Mouse (Mus musculus): ENCODE results near the gene Casp9.
A peak's percentile ranks its signal among the peaks of the same experiment; 100 is the strongest.
"Not testable (repeated sequence)": the region's sequence is repeated elsewhere in the genome, so short reads cannot be mapped to it uniquely, and the experiment has no call there.

The Casp9 gene

DNA sequence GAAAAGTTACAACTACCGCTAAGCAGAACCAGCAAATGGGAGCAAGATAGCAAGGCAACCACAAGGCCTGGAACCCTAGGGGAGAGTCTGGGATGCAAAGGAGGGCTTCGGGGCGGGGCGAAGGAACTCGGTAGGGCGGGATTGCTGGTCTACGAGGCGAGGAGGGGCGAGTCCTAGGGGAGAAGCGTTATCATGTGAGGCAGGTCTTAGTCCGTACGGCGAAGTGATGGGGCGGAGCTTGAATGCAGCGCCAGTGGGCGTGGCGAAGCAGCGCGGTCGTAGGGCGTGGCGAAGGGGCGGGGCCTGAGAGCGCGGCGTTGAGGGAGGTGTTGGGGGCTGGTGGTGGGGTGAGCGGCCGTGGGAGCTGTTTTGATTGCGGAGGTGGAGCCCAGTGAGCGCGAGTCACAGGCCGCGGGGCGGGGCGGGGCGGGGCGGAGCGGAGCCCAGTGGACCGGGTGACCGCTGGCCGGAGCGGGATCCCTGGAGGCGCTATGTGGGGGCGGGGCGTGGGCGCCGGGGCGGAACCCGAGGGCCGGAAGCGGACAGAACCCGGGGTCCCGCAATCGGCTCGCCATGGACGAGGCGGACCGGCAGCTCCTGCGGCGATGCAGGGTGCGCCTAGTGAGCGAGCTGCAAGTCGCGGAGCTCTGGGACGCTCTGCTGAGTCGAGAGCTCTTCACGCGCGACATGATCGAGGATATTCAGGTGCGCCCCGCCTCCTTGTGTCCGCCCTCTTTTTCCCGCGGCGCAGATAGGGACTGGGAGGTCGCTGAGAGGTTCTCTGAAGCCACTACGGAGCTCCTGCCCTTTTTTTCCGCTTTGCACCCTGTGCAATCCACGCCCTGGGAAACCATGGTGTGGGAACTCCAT is at the start of gene Casp9:
TSS of gene Casp9 (plus strand) at position 331 of the 870 bp plus-strand sequence.
- peak; percentile 100 for DNase-seq (ENCODE audit: extremely low read depth, insufficient read length, low spot score)

DNA sequence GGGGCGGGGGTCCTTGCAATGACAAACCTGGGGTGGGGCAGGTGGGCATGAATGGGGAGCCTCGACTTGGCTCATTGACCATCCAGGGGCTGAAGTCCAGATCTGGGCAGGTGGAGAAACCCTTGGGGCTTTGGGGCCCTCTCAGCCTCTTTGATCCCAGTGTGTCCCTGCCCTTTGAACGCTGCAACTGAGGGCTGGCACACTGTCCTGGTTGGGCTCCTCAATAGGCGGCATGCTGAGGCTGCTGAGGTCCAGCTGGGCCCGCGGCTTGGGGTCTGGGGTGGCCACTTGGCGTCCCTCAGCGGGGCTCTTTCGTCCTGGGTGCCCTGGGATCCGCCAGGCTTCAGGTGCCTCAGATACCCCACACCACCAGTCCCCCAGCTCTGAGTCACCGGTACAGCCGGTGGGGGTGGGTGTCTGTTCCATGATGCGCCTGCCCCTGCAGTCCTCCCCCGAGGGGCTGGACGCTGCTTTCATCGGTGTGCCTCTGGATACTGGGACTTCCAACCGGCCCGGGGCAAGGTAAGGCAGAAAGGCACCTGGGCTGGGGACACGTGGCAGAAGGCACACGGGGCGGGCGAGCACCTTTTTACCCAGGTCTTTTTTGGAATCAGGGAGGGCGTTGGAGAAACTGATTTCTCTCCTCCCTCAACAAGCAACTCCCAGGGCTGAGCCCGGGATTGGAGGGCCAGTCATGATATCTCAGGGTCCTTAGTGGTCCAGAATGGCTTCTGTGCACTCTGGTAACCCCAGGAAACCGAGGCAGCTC is 46.6 kb upstream of the Casp9 start, which contains the start of gene Agmat:
TSS of gene Agmat (plus strand) at position 95 of the 769 bp plus-strand sequence.
- no peak for DNase-seq (ENCODE audit: extremely low read depth, insufficient read length, low spot score)

GRCm38 (mm10) chr4:141749557-141749956 is 43.9 kb upstream of the Casp9 start:
- no peak for DNase-seq (ENCODE audit: extremely low read depth, insufficient read length, low spot score)

- no peak for DNase-seq (ENCODE audit: extremely low read depth, insufficient read length, low spot score)
Measured at GRCm38 (mm10) chr4:141750826-141751225, 42.6 kb upstream of the Casp9 start.

GRCm38 (mm10) chr4:141751419-141752075 is 41.9 kb upstream of the Casp9 start:
- no peak for DNase-seq (ENCODE audit: extremely low read depth, insufficient read length, low spot score)

GRCm38 (mm10) chr4:141752076-141752421 is 41.4 kb upstream of the Casp9 start:
- DNase-seq (ENCODE audit: extremely low read depth, insufficient read length, low spot score), result no peak

DNA sequence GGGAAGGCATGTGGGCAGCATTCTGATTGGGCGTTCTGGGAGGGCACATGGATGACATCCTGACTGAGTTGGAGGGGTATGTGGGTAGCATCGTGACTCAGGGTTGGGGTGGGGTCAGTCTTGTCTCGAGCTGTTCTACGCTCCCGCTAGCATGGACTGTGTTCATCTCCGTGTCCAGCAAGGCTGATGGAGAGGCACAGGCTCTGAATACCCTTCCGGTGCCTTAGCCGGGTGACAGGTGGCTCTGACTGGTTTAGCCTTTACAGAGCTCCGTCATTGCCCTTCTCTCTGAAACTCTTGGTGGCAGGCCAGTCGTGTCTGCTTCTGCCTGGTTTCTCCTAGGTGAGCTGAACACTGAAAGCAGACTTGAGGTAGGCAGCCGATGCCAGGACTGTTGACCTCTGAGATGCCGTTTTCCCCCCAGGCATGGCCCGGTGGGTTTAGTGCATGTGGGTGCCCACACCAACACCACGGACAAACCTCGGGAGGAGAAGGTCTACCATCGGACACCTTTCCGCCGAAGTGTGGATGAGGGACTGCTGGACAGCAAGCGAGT is 38.0 kb upstream of the Casp9 start:
- no peak for DNase-seq (ENCODE audit: extremely low read depth, insufficient read length, low spot score)

DNA sequence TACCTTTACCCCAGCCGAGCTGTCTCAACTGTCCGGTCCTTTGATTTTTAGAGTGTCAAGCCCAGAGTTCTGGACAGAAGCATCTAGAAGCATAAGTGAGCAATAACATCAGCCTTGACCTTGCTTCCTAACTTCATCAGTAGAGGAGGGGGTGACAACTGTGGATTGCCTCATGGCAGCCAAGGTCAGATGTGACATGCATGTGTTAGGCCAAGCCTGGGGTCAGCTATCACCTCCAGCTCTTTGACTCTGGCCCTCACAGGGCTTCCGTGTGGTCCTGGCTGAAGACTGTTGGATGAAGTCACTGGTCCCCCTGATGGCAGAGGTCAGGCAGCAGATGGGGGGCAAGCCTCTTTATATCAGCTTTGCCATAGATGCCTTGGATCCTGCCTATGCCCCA is 36.3 kb upstream of the Casp9 start:
- DNase-seq (ENCODE audit: extremely low read depth, insufficient read length, low spot score), result no peak

DNA sequence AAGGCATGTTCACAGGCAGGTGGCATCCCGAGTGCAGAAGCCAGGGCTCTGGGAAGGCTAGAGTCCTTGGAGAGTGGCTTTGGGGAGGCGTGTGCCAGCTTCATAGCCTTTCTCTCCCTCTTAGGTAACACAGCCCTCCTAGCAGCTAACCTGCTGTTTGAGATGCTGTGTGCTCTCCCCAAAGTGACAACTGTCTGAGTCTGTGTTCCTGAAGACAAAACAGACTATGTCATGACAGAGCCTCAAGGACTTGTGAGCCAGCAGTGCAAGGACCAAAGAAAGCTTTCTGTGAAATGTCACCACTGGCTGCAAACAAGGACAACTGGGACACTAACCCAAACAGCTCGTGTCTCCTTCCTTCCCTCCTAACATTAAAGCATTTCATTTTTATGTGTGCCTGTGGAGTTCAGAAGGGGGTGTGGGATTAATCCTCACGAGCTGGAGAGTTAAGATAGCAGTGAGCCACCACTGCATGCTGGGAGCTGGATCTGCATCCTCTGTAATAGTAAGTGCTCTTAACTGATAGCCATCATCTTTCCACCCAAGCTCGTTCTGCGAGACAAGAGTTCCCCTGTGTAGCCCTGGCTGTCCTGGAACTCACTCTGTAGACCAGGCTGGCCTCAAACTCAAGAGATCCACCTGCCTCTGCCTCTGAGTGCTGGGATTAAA is 34.4 kb upstream of the Casp9 start:
- DNase-seq (ENCODE audit: extremely low read depth, insufficient read length, low spot score), result no peak

- no peak for DNase-seq (ENCODE audit: extremely low read depth, insufficient read length, low spot score)
Measured at GRCm38 (mm10) chr4:141760942-141761341, 32.5 kb upstream of the Casp9 start.

DNA sequence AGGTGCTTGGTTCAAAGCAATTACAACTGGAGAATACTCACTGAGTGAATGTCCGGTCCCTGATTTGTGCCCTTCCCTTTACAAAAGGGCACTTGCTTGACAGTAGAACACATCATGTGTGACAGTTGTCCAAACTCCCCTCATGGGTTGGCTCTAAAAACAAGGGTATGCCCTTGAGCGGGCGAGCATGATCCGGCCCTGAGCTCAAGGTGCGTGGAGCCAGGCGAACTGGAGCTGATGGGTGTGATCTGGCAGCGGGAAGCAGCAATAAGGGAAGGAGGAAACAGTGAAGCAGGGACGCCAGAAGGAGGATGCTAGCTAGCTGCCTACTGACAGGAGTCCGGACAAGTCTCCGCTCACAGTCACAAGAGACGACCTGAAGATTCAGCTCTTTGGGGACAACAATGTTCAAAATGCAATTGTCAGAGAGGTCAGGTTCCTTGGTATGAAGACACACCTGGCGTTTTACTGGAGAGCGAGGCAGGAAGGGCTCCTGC is 31.3 kb upstream of the Casp9 start:
- no peak for DNase-seq (ENCODE audit: extremely low read depth, insufficient read length, low spot score)

DNA sequence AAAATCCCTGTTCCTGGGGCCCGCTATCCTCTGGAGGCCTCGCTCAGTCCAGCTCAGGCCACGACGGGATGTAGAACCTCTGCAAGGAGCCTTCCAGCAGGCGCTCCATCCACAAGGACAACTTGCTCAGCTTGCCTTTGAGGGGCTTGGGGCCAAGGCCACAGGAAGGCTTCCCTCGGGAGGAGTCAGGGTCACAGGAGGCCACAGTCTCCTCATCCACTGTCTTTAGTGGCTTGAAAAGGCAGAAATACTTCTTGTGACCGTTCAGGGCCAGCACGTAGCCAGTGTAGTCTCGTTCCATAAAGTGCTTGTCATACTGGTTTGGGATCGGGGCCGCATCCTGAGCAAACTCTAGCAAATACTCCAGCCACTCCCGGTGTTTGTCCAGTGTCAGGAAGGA is 29.9 kb upstream of the Casp9 start:
- no peak for DNase-seq (ENCODE audit: extremely low read depth, insufficient read length, low spot score)

GRCm38 (mm10) chr4:141765008-141765407 is 28.4 kb upstream of the Casp9 start:
- no peak for DNase-seq (ENCODE audit: extremely low read depth, insufficient read length, low spot score)

GRCm38 (mm10) chr4:141766316-141766667 is 27.1 kb upstream of the Casp9 start:
- DNase-seq (ENCODE audit: extremely low read depth, insufficient read length, low spot score), result no peak

GRCm38 (mm10) chr4:141766668-141767352 is 26.6 kb upstream of the Casp9 start:
- DNase-seq (ENCODE audit: extremely low read depth, insufficient read length, low spot score), result peak; percentile 78

GRCm38 (mm10) chr4:141767353-141768036 is 25.9 kb upstream of the Casp9 start:
- peak; percentile 87 for DNase-seq (ENCODE audit: extremely low read depth, insufficient read length, low spot score)

DNA sequence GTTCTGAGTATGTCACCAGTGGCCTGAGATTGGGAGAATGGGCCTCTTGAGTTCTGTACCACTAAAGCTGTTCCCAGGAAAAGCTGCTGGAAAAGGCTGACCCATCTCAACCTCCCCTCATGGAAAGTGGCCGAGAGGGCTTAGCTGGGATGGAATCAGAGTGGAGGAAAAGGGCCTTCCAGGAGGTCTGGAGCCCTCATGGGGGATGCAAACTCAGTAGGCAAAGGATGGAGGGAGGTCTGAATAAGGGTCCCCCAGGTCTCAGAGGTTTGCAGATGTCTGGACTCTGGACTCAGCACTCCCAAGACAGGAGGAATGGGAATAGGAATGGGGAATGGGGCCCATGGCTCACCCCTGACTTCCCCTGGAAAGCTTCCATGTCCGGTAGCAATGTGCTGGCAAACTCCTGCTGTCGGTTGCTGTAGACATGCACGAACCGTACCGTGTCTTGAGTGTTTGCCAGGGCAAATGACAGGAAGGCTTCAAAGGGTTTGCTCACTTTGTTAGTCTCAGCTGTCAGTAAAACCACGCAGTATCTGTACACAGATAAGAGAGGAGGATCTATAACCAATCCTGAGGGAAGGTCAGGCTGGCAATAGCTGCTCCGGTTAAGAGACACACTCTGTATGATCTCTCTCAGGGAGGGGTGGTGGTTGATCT is 23.8 kb upstream of the Casp9 start:
- no peak for DNase-seq (ENCODE audit: extremely low read depth, insufficient read length, low spot score)

- DNase-seq (ENCODE audit: extremely low read depth, insufficient read length, low spot score), result no peak
Measured at GRCm38 (mm10) chr4:141771823-141772222, 21.6 kb upstream of the Casp9 start.

- DNase-seq (ENCODE audit: extremely low read depth, insufficient read length, low spot score), result not testable (repeated sequence)
Measured at GRCm38 (mm10) chr4:141773019-141773418, 20.4 kb upstream of the Casp9 start.

All from 3134 (cell line).